Mouse (Mus musculus) liver, embryonic 14.5 days (tissue): Measurements from ENCODE around the gene Lsg1. TPM values are rescaled to one million over a fixed set of nuclear protein-coding genes. Genes with fewer than 3 reads are reported as not detected.

Experiments used
- ATAC-seq: fragments of 200-750 bp; cut with Nextera tagmentation; 2 replicates; pipeline ENCODE4 v1.8.0; 2017; ENCODE audit warnings: moderate number of reproducible peaks, mild to moderate bottlenecking, moderate library complexity; ENCODE audit not compliant: insufficient read depth
- DNase-seq, 3 experiments: peaks; one replicate each; pipeline ENCODE4 v3.0.0-alpha.2; 2012 to 2013; ENCODE audit warnings: low read depth in 3 of 3, low spot score in 3 of 3
- H3K27ac ChIP-seq: fragments of 300-500 bp; sonication (generic); 2 replicates; pipeline ENCODE4 v1.5.1; 2014; ENCODE audit warnings: moderate library complexity, mild to moderate bottlenecking, control low read depth, inconsistent platforms
- H3K27me3 ChIP-seq: fragments of 300-500 bp; sonication (generic); 2 replicates; pipeline ENCODE4 v1.6.1; 2014; ENCODE audit warnings: mild to moderate bottlenecking, low read length, moderate library complexity; ENCODE audit not compliant: control insufficient read depth, insufficient read depth
- H3K36me3 ChIP-seq: fragments of 300-500 bp; sonication (generic); replicated peaks from 2 replicates; pipeline ENCODE4 v1.6.1; 2014; ENCODE audit warnings: low read depth; ENCODE audit not compliant: control insufficient read depth, insufficient read depth
- H3K4me1 ChIP-seq, 2 experiments: fragments of 200-500 bp in 1 of 2; fragments of 300-500 bp in 1 of 2; sonication (generic) in 1 of 2; replicated peaks; 2 replicates each; pipeline ENCODE4 v1.6.1; 2012 to 2014; ENCODE audit warnings: antibody characterized with exemption in 1 of 2, inconsistent platforms in 1 of 2, low read length in 1 of 2; ENCODE audit not compliant: control insufficient read depth in 2 of 2, insufficient read depth in 2 of 2
- H3K4me2 ChIP-seq: fragments of 300-500 bp; sonication (generic); 2 replicates; pipeline ENCODE4 v1.6.1; 2014; ENCODE audit warnings: low read depth, mild to moderate bottlenecking, control low read depth, moderate library complexity
- H3K4me3 ChIP-seq, 2 experiments: fragments of 200-500 bp in 1 of 2; fragments of 300-500 bp in 1 of 2; sonication (generic) in 1 of 2; 2 replicates each; pipeline ENCODE4 v1.5.1; 2012 to 2014; ENCODE audit warnings: low read depth in 2 of 2, low read length in 2 of 2, mild to moderate bottlenecking in 2 of 2, control low read depth in 1 of 2, inconsistent platforms in 1 of 2, moderate library complexity in 1 of 2; ENCODE audit not compliant: insufficient read depth in 1 of 2
- H3K9ac ChIP-seq: fragments of 300-500 bp; sonication (generic); replicated peaks from 2 replicates; pipeline ENCODE4 v1.6.1; 2014; ENCODE audit warnings: mild to moderate bottlenecking, control low read depth, moderate library complexity
- H3K9me3 ChIP-seq: fragments of 300-500 bp; sonication (generic); 2 replicates; pipeline ENCODE4 v1.6.1; 2016; ENCODE audit warnings: low read length, mixed read lengths; ENCODE audit not compliant: control insufficient read depth
- CTCF ChIP-seq: IDR thresholded peaks from 2 replicates; pipeline ENCODE4 v1.5.1; 2016; ENCODE audit warnings: antibody characterized with exemption, low read depth, control low read depth
- EP300 ChIP-seq: IDR thresholded peaks from 2 replicates; pipeline ENCODE4 v1.6.1; 2016; ENCODE audit warnings: antibody characterized with exemption, low read depth
- WGBS: fragments of 180-500 bp; shearing (Covaris S2); extraction: QIAGEN DNeasy Blood & Tissue Kit; methylation state at CpG from one replicate; pipeline ENCODE4 v1.1.7; 2014; ENCODE audit not compliant: insufficient replicate concordance; 5-methylcytosine and 5-hydroxymethylcytosine counted together
- polyA plus RNA-seq, 2 experiments: library from polyadenylated mRNA; depleted of rRNA in 1 of 2; stranded (reverse) in 1 of 2; unstranded in 1 of 2; fragments of >200 nt; fragmentation: Nextera tagmentation in 1 of 2; extraction: Ambion mirVana in 1 of 2; gene quantifications; 2 replicates each; pipeline versions ENCODE4 v1.2.1 to v1.2.3; 2012 to 2014

The Lsg1 gene
- polyA plus RNA-seq, 2 experiments: 12.3 to 28.2 TPM

- peak overlapping the region; percentile 67 to 69 for H3K4me3 ChIP-seq
- H3K27me3 ChIP-seq: no peaks in the 10 kb centered on the region
- no peak for TF ChIP-seq CTCF
- no peak for TF ChIP-seq EP300
- DNase-seq (peak; percentile 70 to 74 (median 72)), ATAC-seq (peak; percentile 80)
- H3K36me3 ChIP-seq: no peaks in the 10 kb centered on the region
- no peaks in the 10 kb centered on the region for H3K9me3 ChIP-seq
- H3K9ac ChIP-seq: peak overlapping the region; percentile 72
- 4% methylated on average over 44 of the region's 44 CpGs for WGBS
- H3K4me1 ChIP-seq: peaks cover 24 to 32% of the 10 kb centered on the region in 2 experiments
- H3K4me2 ChIP-seq: peak overlapping the region; percentile 65
- peak overlapping the region; percentile 58 for H3K27ac ChIP-seq
Measured at GRCm38 (mm10) chr16:30510504-30511451, 76.6 kb downstream of the Lsg1 start.

Other genes starting within 250 kb of the Lsg1 start
- 11.7 and 14.8 TPM in 2 replicates for gene Atp13a3, start 181.6 kb downstream of the Lsg1 start, polyA plus RNA-seq (2012; rRNA removed)
- 8.7 and 10.7 TPM in 2 replicates for gene Atp13a3, start 181.6 kb downstream of the Lsg1 start, polyA plus RNA-seq (2014; fragmentation: Nextera tagmentation; extraction: Ambion mirVana)
- 0.85 and 0.87 TPM in 2 replicates for gene Tmem44, start 36.8 kb downstream of the Lsg1 start, polyA plus RNA-seq (2012; rRNA removed)
- gene Tmem44, start 36.8 kb downstream of the Lsg1 start, polyA plus RNA-seq (2014; fragmentation: Nextera tagmentation; extraction: Ambion mirVana): 0.46 and 0.48 TPM in 2 replicates
- gene Fam43a, start 12.1 kb upstream of the Lsg1 start, polyA plus RNA-seq (2012; rRNA removed): 2.7 and 2.9 TPM in 2 replicates
- gene Fam43a, start 12.1 kb upstream of the Lsg1 start, polyA plus RNA-seq (2014; fragmentation: Nextera tagmentation; extraction: Ambion mirVana): 1.6 and 2.0 TPM in 2 replicates